Mouse (Mus musculus) stomach, postnatal 0 days (tissue): ENCODE measurements at regions not wholly inside any gene's neighbourhood (a gene's known extent, or its start where the extent isn't known, plus 50 kb on each side); places are given as distances from the start of the nearest gene placed in this dataset.

ENCODE experiments used
- ATAC-seq: fragments of 200-750 bp; cut with Nextera tagmentation; 2 replicates; pipeline ENCODE4 v1.8.0; 2017; ENCODE audit not compliant: low FRiP score, low TSS enrichment
- DNase-seq: peaks from one replicate; pipeline ENCODE4 v3.0.0-alpha.2; 2016; ENCODE audit warnings: low spot score
- H3K27ac ChIP-seq: fragments of 300-500 bp; sonication (generic); replicated peaks from 2 replicates; pipeline ENCODE4 v1.5.1; 2014; ENCODE audit warnings: mild to moderate bottlenecking, control low read depth
- H3K27me3 ChIP-seq: fragments of 300-500 bp; sonication (generic); 2 replicates; pipeline ENCODE4 v1.6.1; 2014; ENCODE audit warnings: low read length; ENCODE audit not compliant: control insufficient read depth, insufficient read depth
- H3K36me3 ChIP-seq: fragments of 300-500 bp; sonication (generic); 2 replicates; pipeline ENCODE4 v1.6.1; 2014; ENCODE audit warnings: low read length, mixed read lengths; ENCODE audit not compliant: control insufficient read depth, insufficient read depth
- H3K4me1 ChIP-seq: fragments of 300-500 bp; sonication (generic); replicated peaks from 2 replicates; pipeline ENCODE4 v1.6.1; 2014; ENCODE audit warnings: antibody characterized with exemption; ENCODE audit not compliant: control insufficient read depth, insufficient read depth
- H3K4me2 ChIP-seq: fragments of 300-500 bp; sonication (generic); replicated peaks from 2 replicates; pipeline ENCODE4 v1.6.1; 2014; ENCODE audit warnings: low read depth, mild to moderate bottlenecking, control low read depth, moderate library complexity
- H3K4me3 ChIP-seq: fragments of 300-500 bp; sonication (generic); 2 replicates; pipeline ENCODE4 v1.5.1; 2014; ENCODE audit warnings: low read depth, low read length, control low read depth
- H3K9ac ChIP-seq: fragments of 300-500 bp; sonication (generic); 2 replicates; pipeline ENCODE4 v1.6.1; 2014; ENCODE audit warnings: mild to moderate bottlenecking, low read length, control low read depth, mixed read lengths
- H3K9me3 ChIP-seq: fragments of 300-500 bp; sonication (generic); 2 replicates; pipeline ENCODE4 v1.6.1; 2016; ENCODE audit warnings: low read length; ENCODE audit not compliant: control insufficient read depth
- CTCF ChIP-seq: IDR thresholded peaks from 2 replicates; pipeline ENCODE4 v1.5.1; 2016; ENCODE audit warnings: antibody characterized with exemption, low read depth, mild to moderate bottlenecking, moderate library complexity
- EP300 ChIP-seq: optimal IDR thresholded peaks from 2 replicates; pipeline ENCODE3; 2016; ENCODE audit warnings: antibody characterized with exemption
- WGBS: fragments of 180-500 bp; shearing (Covaris S2); extraction: QIAGEN DNeasy Blood & Tissue Kit; methylation state at CpG from one replicate; pipeline ENCODE4 v1.1.7; 2014; 5-methylcytosine and 5-hydroxymethylcytosine counted together

DNA sequence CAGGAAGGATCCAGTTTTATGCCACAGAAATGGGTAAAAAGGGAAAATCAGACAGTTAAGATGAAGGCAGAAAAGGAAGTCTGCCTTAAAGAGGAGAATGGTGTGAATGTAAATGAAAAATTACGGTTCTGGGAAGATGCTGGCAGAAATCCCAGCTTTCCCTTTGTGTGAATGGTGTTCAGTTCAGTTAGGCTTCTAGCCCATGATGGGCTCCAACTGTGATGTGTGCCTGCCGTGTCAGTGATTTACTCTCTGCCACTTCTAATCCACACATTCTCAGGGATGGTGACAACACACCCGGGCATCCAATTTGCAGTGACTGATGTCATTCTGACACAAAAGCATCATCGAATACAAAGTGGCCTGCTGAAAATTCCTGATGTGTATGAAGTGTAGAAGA is 1171.6 kb downstream of the Gsdmc2 start:
- H3K4me3 ChIP-seq = no peak overlapping the region
- H3K36me3 ChIP-seq = no peaks in the 10 kb centered on the region
- no peaks in the 10 kb centered on the region for H3K27me3 ChIP-seq
- TF ChIP-seq EP300 (no peak), CTCF (no peak)
- H3K4me2 ChIP-seq = no peak overlapping the region
- H3K9me3 ChIP-seq = no peaks in the 10 kb centered on the region
- H3K4me1 ChIP-seq = no peaks in the 10 kb centered on the region
- ATAC-seq = no peak
- no peak for DNase-seq
- H3K9ac ChIP-seq = no peak overlapping the region
- WGBS = 52% methylated on average over 4 of the region's 4 CpGs
- H3K27ac ChIP-seq = no peak overlapping the region

DNA sequence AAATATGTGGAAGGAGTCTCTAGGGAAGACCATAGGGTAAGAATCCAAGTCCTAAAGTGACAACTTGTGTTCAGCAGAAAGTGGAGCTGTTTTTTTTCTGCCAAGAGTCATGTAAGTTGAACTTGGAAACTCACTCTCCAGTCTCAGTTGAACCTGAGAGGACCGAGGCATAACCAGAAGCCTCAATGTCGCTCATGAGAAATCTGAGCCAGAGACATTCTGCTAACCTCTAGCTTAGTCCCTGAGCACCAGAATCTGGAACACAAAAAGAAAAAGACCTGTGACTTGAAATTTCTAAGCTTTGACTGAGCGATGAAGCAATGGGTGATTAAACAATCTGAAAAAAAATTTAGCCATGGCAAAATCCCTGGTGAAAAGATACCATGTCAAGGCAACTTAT is 1175.0 kb downstream of the Gsdmc2 start:
- H3K27ac ChIP-seq = no peak overlapping the region
- H3K4me1 ChIP-seq = no peaks in the 10 kb centered on the region
- no peaks in the 10 kb centered on the region for H3K9me3 ChIP-seq
- no peak overlapping the region for H3K9ac ChIP-seq
- DNase-seq (no peak), ATAC-seq (no peak)
- TF ChIP-seq EP300 (no peak), CTCF (no peak)
- 97% methylated on average over 3 of the region's 3 CpGs for WGBS
- H3K27me3 ChIP-seq = no peaks in the 10 kb centered on the region
- no peak overlapping the region for H3K4me2 ChIP-seq
- H3K4me3 ChIP-seq = no peak overlapping the region
- H3K36me3 ChIP-seq = no peaks in the 10 kb centered on the region

DNA sequence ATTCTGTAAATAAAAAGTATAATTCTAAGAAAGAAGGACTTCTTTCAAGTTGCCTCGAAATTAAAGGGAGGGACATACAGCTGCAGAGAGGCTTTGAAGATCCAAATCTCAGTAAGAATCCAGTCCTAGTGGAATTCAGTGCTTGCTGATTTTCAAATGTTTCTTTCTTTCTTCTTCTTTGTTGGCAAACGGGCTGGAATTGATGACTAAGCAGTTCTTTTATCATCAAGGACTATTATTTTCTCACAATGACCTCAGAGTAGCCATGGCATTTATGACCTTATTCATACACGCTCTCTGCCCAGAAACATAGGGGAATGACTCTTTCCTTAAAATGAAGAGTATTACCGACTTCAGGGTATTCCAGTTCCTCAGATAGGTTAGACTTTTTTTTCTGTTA is 1185.9 kb downstream of the Gsdmc2 start:
- no peak for ATAC-seq
- Histone ChIP-seq H3K27me3 (no peaks in the 10 kb centered on the region), H3K4me1 (no peaks in the 10 kb centered on the region), H3K9me3 (no peaks in the 10 kb centered on the region), H3K27ac (no peak overlapping the region), H3K9ac (no peak overlapping the region), H3K4me2 (no peak overlapping the region), H3K4me3 (no peak overlapping the region), H3K36me3 (no peaks in the 10 kb centered on the region)
- 62% methylated on average over 4 of the region's 4 CpGs for WGBS
- no peak for DNase-seq
- TF ChIP-seq CTCF (no peak), EP300 (no peak)

DNA sequence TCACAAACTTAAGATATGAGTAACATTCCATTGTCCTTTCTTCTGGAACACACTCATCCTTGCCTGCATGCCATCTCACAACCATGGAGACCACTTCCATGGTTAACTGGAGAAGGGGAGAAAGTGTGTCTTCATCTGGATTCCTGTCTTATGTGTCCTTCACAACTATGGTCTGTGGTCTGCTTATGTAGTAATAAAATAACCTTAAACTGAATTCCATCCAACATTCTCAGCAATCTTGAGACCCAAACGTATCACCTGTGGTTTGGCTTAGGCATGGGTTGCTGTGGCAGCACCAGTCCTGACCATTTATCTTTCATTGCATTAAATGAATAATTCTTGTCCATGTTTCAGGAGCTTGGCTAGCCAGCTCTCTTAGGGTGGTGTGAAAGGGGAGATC is 1186.3 kb downstream of the Gsdmc2 start:
- H3K27ac ChIP-seq = no peak overlapping the region
- DNase-seq = no peak
- no peaks in the 10 kb centered on the region for H3K9me3 ChIP-seq
- no peak for ATAC-seq
- no peaks in the 10 kb centered on the region for H3K27me3 ChIP-seq
- no peaks in the 10 kb centered on the region for H3K4me1 ChIP-seq
- no peak overlapping the region for H3K4me3 ChIP-seq
- no peak for TF ChIP-seq EP300
- no peak for TF ChIP-seq CTCF
- H3K36me3 ChIP-seq = no peaks in the 10 kb centered on the region
- WGBS = 85% methylated on average over 1 of the region's 1 CpGs
- H3K9ac ChIP-seq = no peak overlapping the region
- H3K4me2 ChIP-seq = no peak overlapping the region

DNA sequence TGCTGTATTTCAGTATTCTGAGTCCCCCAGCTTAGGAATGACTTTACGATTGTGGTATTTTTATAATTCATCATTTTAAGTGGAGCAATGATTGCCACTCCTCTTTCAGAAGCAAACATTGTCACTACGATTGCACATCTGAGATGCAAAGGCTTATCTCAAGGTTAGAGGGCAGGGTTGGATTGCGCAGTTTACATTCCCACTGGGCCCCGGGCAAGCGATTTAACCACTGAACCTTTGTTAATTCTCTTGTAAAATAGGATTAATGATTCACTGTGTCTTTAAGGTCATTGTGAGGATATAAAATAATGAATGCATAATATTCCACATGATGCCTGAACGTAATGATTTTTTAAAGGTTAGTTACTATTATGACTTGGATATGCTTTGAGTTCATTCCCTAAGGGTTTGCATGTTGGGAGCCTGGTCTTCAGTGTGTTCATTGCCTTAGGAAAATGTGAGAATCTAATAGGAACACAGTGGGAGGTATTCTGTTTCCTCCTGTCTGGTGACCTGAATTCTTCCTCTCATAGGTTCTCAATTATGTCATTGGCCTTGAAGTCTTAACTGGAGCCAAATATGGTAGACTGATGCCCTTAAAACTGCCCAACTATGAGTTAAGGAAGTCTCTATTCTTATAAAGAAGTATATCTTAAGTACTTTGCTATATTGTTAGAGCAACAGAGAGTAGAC is 1198.4 kb downstream of the Gsdmc2 start:
- H3K27me3 ChIP-seq = no peaks in the 10 kb centered on the region
- H3K36me3 ChIP-seq = no peaks in the 10 kb centered on the region
- no peaks in the 10 kb centered on the region for H3K9me3 ChIP-seq
- H3K4me3 ChIP-seq = no peak overlapping the region
- no peak overlapping the region for H3K27ac ChIP-seq
- no peak for ATAC-seq
- TF ChIP-seq CTCF = no peak
- no peak for TF ChIP-seq EP300
- H3K9ac ChIP-seq = no peak overlapping the region
- no peaks in the 10 kb centered on the region for H3K4me1 ChIP-seq
- H3K4me2 ChIP-seq = no peak overlapping the region
- WGBS = 38% methylated on average over 6 of the region's 6 CpGs
- DNase-seq = no peak

DNA sequence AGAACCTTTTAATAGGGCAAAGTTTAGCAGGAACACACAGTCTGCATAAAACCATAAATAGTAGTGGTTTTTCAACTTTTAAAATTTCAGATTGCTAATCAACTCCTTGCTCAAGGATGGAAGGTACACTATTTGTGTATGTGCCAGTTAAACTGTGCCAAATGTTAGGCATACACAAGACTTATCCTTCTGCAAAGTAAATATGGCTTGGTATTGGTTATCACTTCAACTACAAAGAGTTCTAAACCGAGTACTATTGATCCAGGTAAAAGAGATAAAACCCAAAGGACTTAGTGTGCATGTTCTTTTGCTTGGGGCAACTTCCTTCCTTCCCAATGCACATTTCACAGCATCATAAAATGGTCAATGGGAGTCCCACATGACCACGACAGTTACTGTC is 1200.2 kb downstream of the Gsdmc2 start:
- DNase-seq = peak; percentile 18
- TF ChIP-seq CTCF = no peak
- no peak for TF ChIP-seq EP300
- Histone ChIP-seq H3K9me3 (no peaks in the 10 kb centered on the region), H3K36me3 (no peaks in the 10 kb centered on the region), H3K4me1 (no peaks in the 10 kb centered on the region), H3K27me3 (no peaks in the 10 kb centered on the region), H3K27ac (no peak overlapping the region), H3K9ac (no peak overlapping the region), H3K4me3 (no peak overlapping the region), H3K4me2 (no peak overlapping the region)
- 45% methylated on average over 2 of the region's 2 CpGs for WGBS
- ATAC-seq = peak; percentile 24; the same call in 1 of the 2 replicates
